16 mouse cellular contexts compared by ENCODE assay signal in genomic region chr17:15058161-15058591, GRCm38 (mm10). TPM values are rescaled to one million over a fixed set of nuclear protein-coding genes. Genes with fewer than 3 reads are reported as not detected.
DNase-seq lines count a peak whose midpoint lies in the region; ATAC-seq and TF ChIP-seq lines count a peak whose summit lies in the region.
"Had no signal": no experiment of that assay in that cellular context is flagged by ENCODE, and none has a peak within 500 bp of the region (broad histone marks: within the 10 kb centered on the region; RNA-seq: fewer than 3 reads in every experiment).

No protein-coding gene starts in this region.

- H3K4me1 ChIP-seq in heart, embryonic 16.5 days (ENCODE audit: control insufficient read depth, insufficient read depth, low read length): peaks cover 19% of the 10 kb centered on the region
- H3K4me1 ChIP-seq in lung, embryonic 15.5 days: 0 out of 2 replicates have a peak, but pooled peaks cover 8% of the 10 kb centered on the region
- H3K4me1 ChIP-seq: embryonic facial prominence, embryonic 15.5 days; forebrain, embryonic 12.5 days; kidney, embryonic 15.5 days; limb, embryonic 15.5 days; midbrain, embryonic 12.5 days had no signal

- no peak overlapping the region for H3K4me3 ChIP-seq in heart, embryonic 16.5 days (ENCODE audit: low read length)
- H3K4me3 ChIP-seq in lung, embryonic 15.5 days: no peak overlapping the region
- no peak overlapping the region for H3K4me3 ChIP-seq in left cerebral cortex, adult 2 months
- H3K4me3 ChIP-seq: embryonic facial prominence, embryonic 15.5 days; forebrain, embryonic 12.5 days; kidney, embryonic 15.5 days; limb, embryonic 15.5 days; midbrain, embryonic 12.5 days had no signal

- no peaks in the 10 kb centered on the region for H3K9me3 ChIP-seq in heart, embryonic 16.5 days (replicated peaks; ENCODE audit: control insufficient read depth, low read length)
- no peaks in the 10 kb centered on the region for H3K9me3 ChIP-seq in lung, embryonic 15.5 days
- H3K9me3 ChIP-seq: embryonic facial prominence, embryonic 15.5 days; forebrain, embryonic 12.5 days; kidney, embryonic 15.5 days; limb, embryonic 15.5 days; midbrain, embryonic 12.5 days had no signal

- H3K27me3 ChIP-seq in heart, embryonic 16.5 days (ENCODE audit: control insufficient read depth, insufficient read depth, low read length): peaks cover 13% of the 10 kb centered on the region
- H3K27me3 ChIP-seq in lung, embryonic 15.5 days: no peaks in the 10 kb centered on the region
- H3K27me3 ChIP-seq: embryonic facial prominence, embryonic 15.5 days; forebrain, embryonic 12.5 days; kidney, embryonic 15.5 days; limb, embryonic 15.5 days; midbrain, embryonic 12.5 days had no signal

- no peak for TF ChIP-seq CTCF in left cerebral cortex, adult 2 months (IDR thresholded peaks at IDR 0.05)

- H3K27ac ChIP-seq in heart, embryonic 16.5 days (ENCODE audit: low read length): peak overlapping the region; percentile 63
- no peak overlapping the region for H3K27ac ChIP-seq in lung, embryonic 15.5 days
- no peak overlapping the region for H3K27ac ChIP-seq in left cerebral cortex, adult 2 months
- H3K27ac ChIP-seq: embryonic facial prominence, embryonic 15.5 days; forebrain, embryonic 12.5 days; kidney, embryonic 15.5 days; limb, embryonic 15.5 days; midbrain, embryonic 12.5 days had no signal

- DNase-seq in 3T3-L1 (ENCODE audit: low read depth, low spot score) (peak; percentile 76), 416B (ENCODE audit: low read depth) (peak; percentile 18)
- DNase-seq in left cerebral cortex, postnatal 14 days (ENCODE audit: low spot score in 2 of 2): no peak
- DNase-seq in left cerebral cortex, adult 2 months (ENCODE audit: extremely low spot score in 1 of 2, low spot score in 2 of 2): no peak
- DNase-seq in cerebellum, postnatal 36 days: no peak
- DNase-seq: adrenal gland, postnatal 10 days had no signal

- H3K9ac ChIP-seq in heart, embryonic 16.5 days (ENCODE audit: low read length): no peak overlapping the region
- H3K9ac ChIP-seq in lung, embryonic 15.5 days: no peak overlapping the region
- H3K9ac ChIP-seq: embryonic facial prominence, embryonic 15.5 days; forebrain, embryonic 12.5 days; kidney, embryonic 15.5 days; limb, embryonic 15.5 days; midbrain, embryonic 12.5 days had no signal

- no peak overlapping the region for H3K4me2 ChIP-seq in heart, embryonic 16.5 days (ENCODE audit: low read depth, low read length)
- no peak overlapping the region for H3K4me2 ChIP-seq in lung, embryonic 15.5 days
- H3K4me2 ChIP-seq: embryonic facial prominence, embryonic 15.5 days; forebrain, embryonic 12.5 days; kidney, embryonic 15.5 days; limb, embryonic 15.5 days; midbrain, embryonic 12.5 days had no signal

- peak; percentile 93 for ATAC-seq in heart, embryonic 16.5 days (replicated peaks; ENCODE audit: extremely low read depth, insufficient read depth, low FRiP score)
- peak; percentile 82 for ATAC-seq in lung, embryonic 15.5 days (ENCODE audit: borderline replicate concordance, extremely low read depth, low FRiP score, low TSS enrichment)
- ATAC-seq: inflammation-experienced regulatory T-cells, adult 6 months had no signal

- 29% methylated on average over 5 of the region's 5 CpGs for WGBS in heart, embryonic 16.5 days
- WGBS in lung, embryonic 15.5 days: 41% methylated on average over 5 of the region's 5 CpGs

- H3K36me3 ChIP-seq in heart, embryonic 16.5 days (ENCODE audit: control insufficient read depth, insufficient read depth): peaks cover 10% of the 10 kb centered on the region
- H3K36me3 ChIP-seq in lung, embryonic 15.5 days: peaks cover 13% of the 10 kb centered on the region; the same call in 1 of the 2 replicates

- intact Hi-C loops in left cerebral cortex, postnatal 14 days (cut with DNase I): no loop called here
- intact Hi-C loops in left cerebral cortex, adult 2 months (cut with DNase I): no loop called here

RNA-seq across cellular contexts. Expression of gene Gm3448, which starts 16.8 kb away (rescaled TPM):
- polyA plus RNA-seq in heart, embryonic 16.5 days (2015; fragmentation: Nextera tagmentation; extraction: Ambion mirVana): 2.0 and 2.7 TPM in 2 replicates
- 3.3 and 3.7 TPM in 2 replicates for polyA plus RNA-seq in lung, embryonic 15.5 days (2015; fragmentation: Nextera tagmentation; extraction: Ambion mirVana)
- 1 to 10 TPM; 4.5 to 8.1 TPM for total RNA-seq in left cerebral cortex, postnatal 14 days (2021)
- total RNA-seq in left cerebral cortex, adult 2 months (2021): 1 to 10 TPM; 7.9 to 9.7 TPM

RNA-seq across cellular contexts. Expression of gene Tcte3, which starts 16.9 kb away (rescaled TPM):
- polyA plus RNA-seq in heart, embryonic 16.5 days (2015; fragmentation: Nextera tagmentation; extraction: Ambion mirVana): not detected in 2 replicates
- 0.53 and 1.2 TPM in 2 replicates for polyA plus RNA-seq in lung, embryonic 15.5 days (2015; fragmentation: Nextera tagmentation; extraction: Ambion mirVana)
- total RNA-seq in left cerebral cortex, postnatal 14 days (2021): under 1 TPM; 0.51 to 0.70 TPM
- 1 to 10 TPM; 1.6 TPM for total RNA-seq in left cerebral cortex, adult 2 months (2021)
- total RNA-seq: gastrocnemius, adult 18-20 months; heart, postnatal 36 days had no signal
- polyA plus RNA-seq: embryonic facial prominence, embryonic 15.5 days; kidney, embryonic 15.5 days; midbrain, embryonic 12.5 days had no signal

RNA-seq across cellular contexts. Expression of gene Ermard, which starts 17.2 kb away (rescaled TPM):
- polyA plus RNA-seq in heart, embryonic 16.5 days (2015; fragmentation: Nextera tagmentation; extraction: Ambion mirVana): 57.1 and 68.3 TPM in 2 replicates
- 69.2 and 85.6 TPM in 2 replicates for polyA plus RNA-seq in lung, embryonic 15.5 days (2015; fragmentation: Nextera tagmentation; extraction: Ambion mirVana)
- 10 to 100 TPM; 44.3 to 51.9 TPM for total RNA-seq in left cerebral cortex, postnatal 14 days (2021)
- total RNA-seq in left cerebral cortex, adult 2 months (2021): 10 to 100 TPM; 49.9 to 52.6 TPM

RNA-seq across cellular contexts. Expression of gene Gm3435, which starts 48.2 kb away (rescaled TPM):
- polyA plus RNA-seq in heart, embryonic 16.5 days (2015; fragmentation: Nextera tagmentation; extraction: Ambion mirVana): 5.1 and 5.3 TPM in 2 replicates
- polyA plus RNA-seq in lung, embryonic 15.5 days (2015; fragmentation: Nextera tagmentation; extraction: Ambion mirVana): 5.7 and 8.7 TPM in 2 replicates
- total RNA-seq in left cerebral cortex, postnatal 14 days (2021): 1 to 10 TPM; 2.8 to 5.2 TPM
- 1 to 10 TPM; 2.4 to 3.0 TPM for total RNA-seq in left cerebral cortex, adult 2 months (2021)

Comparison
In these comparisons a context has a peak if more than half of its experiments do, and no peak if none do; other contexts are left out.
1. DNase-seq: peak in 3T3-L1 (single experiment) and 416B (single experiment); none in left cerebral cortex, postnatal 14 days (0 of 2), left cerebral cortex, adult 2 months (0 of 2) and cerebellum, postnatal 36 days (0 of 2).